Mouse (Mus musculus) forebrain, embryonic 16.5 days (tissue): Measurements from ENCODE around the gene Man1a2. TPM values are rescaled to one million over a fixed set of nuclear protein-coding genes. Genes with fewer than 3 reads are reported as not detected.

Experiments
- ATAC-seq: fragments of 200-750 bp; cut with Nextera tagmentation; 2 replicates; pipeline ENCODE4 v1.8.0; 2017; ENCODE audit warnings: mild to moderate bottlenecking, moderate library complexity
- H3K27ac ChIP-seq: fragments of 300-500 bp; sonication (generic); 2 replicates; pipeline ENCODE4 v1.5.1; 2014; ENCODE audit warnings: low read length, control low read depth
- H3K27me3 ChIP-seq: fragments of 300-500 bp; sonication (generic); replicated peaks from 2 replicates; pipeline ENCODE4 v1.6.1; 2014; ENCODE audit warnings: low read length; ENCODE audit not compliant: control insufficient read depth, insufficient read depth
- H3K36me3 ChIP-seq: fragments of 300-500 bp; sonication (generic); 2 replicates; pipeline ENCODE4 v1.6.1; 2014; ENCODE audit not compliant: control insufficient read depth, insufficient read depth
- H3K4me1 ChIP-seq: fragments of 300-500 bp; sonication (generic); replicated peaks from 2 replicates; pipeline ENCODE4 v1.6.1; 2014; ENCODE audit warnings: low read length; ENCODE audit not compliant: control insufficient read depth, insufficient read depth
- H3K4me2 ChIP-seq: fragments of 300-500 bp; sonication (generic); 2 replicates; pipeline ENCODE4 v1.6.1; 2014; ENCODE audit warnings: mild to moderate bottlenecking, low read length, control low read depth
- H3K4me3 ChIP-seq: fragments of 300-500 bp; sonication (generic); replicated peaks from 2 replicates; pipeline ENCODE4 v1.5.1; 2014; ENCODE audit warnings: mild to moderate bottlenecking, low read length, control low read depth
- H3K9ac ChIP-seq: fragments of 300-500 bp; sonication (generic); replicated peaks from 2 replicates; pipeline ENCODE4 v1.6.1; 2014; ENCODE audit warnings: low read depth, low read length, control low read depth
- H3K9me3 ChIP-seq: fragments of 300-500 bp; sonication (generic); 2 replicates; pipeline ENCODE4 v1.6.1; 2016; ENCODE audit warnings: low read length; ENCODE audit not compliant: control insufficient read depth
- WGBS: fragments of 180-500 bp; shearing (Covaris S2); extraction: QIAGEN DNeasy Blood & Tissue Kit; methylation state at CpG from one replicate; pipeline ENCODE4 v1.1.7; 2014; 5-methylcytosine and 5-hydroxymethylcytosine counted together
- polyA plus RNA-seq: library from polyadenylated mRNA; unstranded; fragments of >200 nt; fragmentation: Nextera tagmentation; extraction: Ambion mirVana; gene quantifications from 2 replicates; pipeline ENCODE4 v1.2.1, GENCODE M21; 2015

The Man1a2 gene
- polyA plus RNA-seq, 1 experiment from 2014 or later: 32.8 TPM

DNA sequence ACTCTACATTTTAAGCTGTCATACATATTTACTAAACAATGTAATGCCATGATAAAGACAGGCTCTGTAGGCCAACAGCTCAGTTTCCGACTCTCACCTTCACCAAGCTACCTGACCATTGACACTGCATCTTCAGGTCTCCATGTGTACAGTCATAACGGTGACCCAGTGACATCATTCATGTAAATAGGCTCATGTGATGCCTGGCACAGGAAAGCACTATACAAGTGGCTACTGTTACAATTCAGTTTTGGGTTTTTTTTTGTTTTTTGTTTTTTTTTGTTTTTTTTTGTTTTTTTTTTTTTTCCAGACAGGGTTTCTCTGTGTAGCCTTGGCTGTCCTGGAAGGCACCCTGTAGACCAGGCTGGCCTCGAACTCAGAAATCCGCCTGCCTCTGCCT is 94.2 kb downstream of the Man1a2 start:
- Histone ChIP-seq H3K4me3 (no peak overlapping the region), H3K27ac (no peak overlapping the region), H3K9ac (no peak overlapping the region), H3K4me2 (no peak overlapping the region), H3K4me1 (no peaks in the 10 kb centered on the region), H3K36me3 (no peaks in the 10 kb centered on the region), H3K9me3 (no peaks in the 10 kb centered on the region), H3K27me3 (no peaks in the 10 kb centered on the region)
- 96% methylated on average over 4 of the region's 4 CpGs for WGBS
- no peak for ATAC-seq

DNA sequence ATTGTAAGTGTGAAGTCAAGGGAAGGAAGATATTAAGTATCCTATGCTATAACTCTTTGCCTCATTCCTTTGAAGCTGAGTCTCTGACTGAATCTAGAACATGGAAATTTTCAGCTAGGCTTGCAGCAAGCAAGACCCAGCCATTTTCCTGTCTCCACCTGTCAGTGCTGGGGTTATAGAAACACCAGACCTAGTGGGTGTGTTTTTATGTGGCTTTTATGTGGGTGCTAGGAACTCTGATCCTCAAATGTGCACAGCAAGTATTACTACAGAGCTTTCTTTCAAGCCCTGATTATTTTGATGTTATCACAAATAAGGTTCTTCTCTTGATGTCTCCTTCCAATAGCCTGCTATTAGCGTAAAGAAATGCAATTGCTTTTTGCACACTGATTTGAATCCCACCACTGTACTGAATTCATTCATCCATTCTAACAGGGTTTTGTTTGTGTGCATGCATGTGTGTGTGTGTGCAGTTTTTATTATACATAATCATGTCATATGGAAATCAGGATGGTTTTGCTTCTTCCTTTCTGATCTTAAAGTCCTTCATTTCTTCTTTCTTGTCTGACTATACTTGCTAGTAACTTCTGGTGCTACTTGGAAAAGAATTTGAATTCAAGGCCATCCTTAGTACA is 102.5 kb downstream of the Man1a2 start:
- Histone ChIP-seq H3K27ac (no peak overlapping the region), H3K4me1 (no peaks in the 10 kb centered on the region), H3K4me3 (no peak overlapping the region), H3K36me3 (peaks cover 2% of the 10 kb centered on the region; the same call in 1 of the 2 replicates), H3K9ac (no peak overlapping the region), H3K27me3 (no peaks in the 10 kb centered on the region), H3K4me2 (no peak overlapping the region), H3K9me3 (no peaks in the 10 kb centered on the region)
- no peak for ATAC-seq
- WGBS: 53% methylated on average over 1 of the region's 1 CpGs

DNA sequence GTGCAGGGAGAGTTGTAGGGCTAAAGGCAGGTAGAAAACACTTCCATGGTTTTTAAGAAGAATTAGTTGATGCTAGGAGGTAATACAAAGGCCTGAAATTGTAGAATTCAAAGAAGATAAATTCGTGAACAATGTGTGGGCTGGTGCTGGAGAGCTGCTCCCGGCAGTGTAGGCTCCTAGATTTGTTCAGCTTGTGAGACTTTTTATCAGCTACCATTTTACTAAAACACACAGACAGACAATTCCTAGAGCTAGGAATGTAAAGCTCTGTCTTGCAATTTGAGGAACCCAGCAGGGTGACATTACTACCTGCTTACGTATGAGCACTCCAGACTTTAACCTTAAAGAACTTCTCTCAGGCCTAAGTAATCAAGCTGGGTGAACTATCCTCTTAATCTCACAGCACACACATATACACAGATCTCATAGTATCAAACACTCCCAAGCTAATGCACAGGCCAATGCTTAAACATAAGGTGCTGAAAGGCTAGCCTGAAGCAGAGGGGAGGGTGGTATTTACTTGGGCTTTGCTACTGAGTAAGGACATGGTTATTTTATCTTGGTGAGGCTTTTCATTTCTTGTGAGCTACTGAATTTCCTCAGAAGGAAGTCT is 112.6 kb downstream of the Man1a2 start:
- 75% methylated on average over 3 of the region's 3 CpGs for WGBS
- no peak overlapping the region for H3K4me3 ChIP-seq
- H3K9ac ChIP-seq: no peak overlapping the region

DNA sequence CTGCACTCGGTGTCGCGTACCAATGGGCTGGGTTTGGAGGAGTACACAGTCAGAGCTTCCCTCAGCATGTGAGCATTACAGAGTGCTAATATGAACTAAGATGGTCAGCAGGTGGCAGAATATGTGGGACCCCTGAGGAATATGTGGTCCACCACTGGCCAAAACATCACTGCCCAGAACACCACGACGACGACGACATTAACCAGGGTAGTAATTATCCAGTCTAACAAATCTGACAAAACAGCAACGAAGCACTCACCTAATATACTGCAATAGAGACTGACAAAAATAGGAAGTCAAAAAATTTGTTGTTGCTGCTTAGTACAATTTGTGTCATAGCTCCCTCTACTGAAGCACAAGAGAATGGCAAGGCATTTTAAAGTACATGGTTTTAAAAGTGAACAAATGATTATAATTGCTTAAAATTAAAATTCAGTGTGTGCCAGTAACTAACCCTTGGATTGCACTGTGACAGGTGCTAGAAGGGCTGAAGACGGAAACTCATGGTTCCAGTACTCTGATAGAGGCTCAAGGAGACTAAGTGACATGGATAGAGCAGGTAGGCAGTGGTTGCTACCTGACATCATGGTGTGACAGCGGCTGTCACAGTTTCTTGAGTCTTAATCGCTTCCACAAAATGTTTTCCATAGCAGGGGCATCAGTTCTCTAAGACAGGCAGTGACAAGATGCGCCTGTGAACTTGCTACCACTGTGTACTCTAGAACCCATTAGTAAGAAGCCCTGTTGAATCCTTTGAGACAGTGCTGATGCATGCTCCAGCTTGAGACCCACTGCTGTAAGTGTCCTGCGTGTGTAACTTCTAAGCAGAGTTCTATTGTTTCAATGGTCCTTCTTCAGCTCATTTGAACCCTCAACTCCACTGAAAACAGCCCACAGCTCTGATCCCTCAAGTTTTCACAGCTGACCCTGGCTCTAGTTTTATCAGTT is 116.6 kb downstream of the Man1a2 start:
- WGBS: 87% methylated on average over 13 of the region's 13 CpGs
- Histone ChIP-seq H3K9me3 (no peaks in the 10 kb centered on the region), H3K4me3 (no peak overlapping the region), H3K4me2 (no peak overlapping the region), H3K36me3 (no peaks in the 10 kb centered on the region), H3K27ac (no peak overlapping the region), H3K9ac (no peak overlapping the region), H3K4me1 (no peaks in the 10 kb centered on the region), H3K27me3 (no peaks in the 10 kb centered on the region)
- peak; percentile 47 for ATAC-seq

More for the DNA sequence above, 112.6 kb downstream of the Man1a2 start:
- Histone ChIP-seq H3K4me1 (no peaks in the 10 kb centered on the region), H3K27me3 (no peaks in the 10 kb centered on the region), H3K36me3 (no peaks in the 10 kb centered on the region), H3K27ac (no peak overlapping the region), H3K9me3 (no peaks in the 10 kb centered on the region), H3K4me2 (no peak overlapping the region)
- no peak for ATAC-seq

DNA sequence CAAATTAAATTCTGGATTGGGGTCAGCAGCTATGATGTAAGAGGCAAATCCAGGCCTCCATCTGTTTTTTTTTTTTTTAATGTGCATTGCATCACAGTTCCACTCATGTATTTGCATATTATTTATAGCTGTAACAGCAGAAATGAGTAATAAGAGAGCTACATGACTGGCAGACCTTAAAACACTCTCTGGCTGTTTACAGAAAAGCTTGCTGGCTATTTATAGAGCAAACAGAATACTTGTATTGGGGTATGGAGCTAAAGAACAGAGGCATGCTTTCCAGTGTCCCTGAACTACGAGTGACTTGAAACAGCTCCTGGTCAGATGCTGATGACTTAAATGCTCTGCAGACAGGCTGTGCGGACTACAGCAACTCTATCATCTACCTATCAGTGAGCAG is 121.7 kb downstream of the Man1a2 start:
- H3K27me3 ChIP-seq: no peaks in the 10 kb centered on the region
- 91% methylated on average over 2 of the region's 2 CpGs for WGBS
- H3K9me3 ChIP-seq: no peaks in the 10 kb centered on the region
- no peak overlapping the region for H3K4me3 ChIP-seq
- H3K4me1 ChIP-seq: no peaks in the 10 kb centered on the region
- no peak for ATAC-seq
- no peak overlapping the region for H3K9ac ChIP-seq
- H3K27ac ChIP-seq: no peak overlapping the region
- H3K4me2 ChIP-seq: no peak overlapping the region
- H3K36me3 ChIP-seq: no peaks in the 10 kb centered on the region

DNA sequence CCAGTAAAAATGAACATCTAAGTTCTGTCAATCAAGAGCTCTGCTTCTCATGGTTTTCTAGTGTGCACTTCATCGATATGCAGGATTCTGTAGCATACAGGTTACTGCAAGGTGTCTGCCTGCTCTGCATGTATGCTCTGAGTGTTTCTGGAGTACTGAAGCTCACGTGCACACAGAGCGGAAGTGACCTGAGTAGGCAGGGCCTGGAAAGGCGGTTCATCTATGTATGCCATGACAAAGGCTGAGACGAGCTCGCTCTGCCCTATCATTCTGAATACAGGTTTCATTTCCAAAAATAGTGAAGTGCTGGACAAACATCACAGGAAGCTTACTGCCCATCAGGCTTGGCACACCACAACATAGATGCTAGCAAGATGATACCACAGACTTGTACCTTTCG is 122.8 kb downstream of the Man1a2 start:
- WGBS: 95% methylated on average over 7 of the region's 7 CpGs
- ATAC-seq: no peak
- H3K27ac ChIP-seq: no peak overlapping the region

DNA sequence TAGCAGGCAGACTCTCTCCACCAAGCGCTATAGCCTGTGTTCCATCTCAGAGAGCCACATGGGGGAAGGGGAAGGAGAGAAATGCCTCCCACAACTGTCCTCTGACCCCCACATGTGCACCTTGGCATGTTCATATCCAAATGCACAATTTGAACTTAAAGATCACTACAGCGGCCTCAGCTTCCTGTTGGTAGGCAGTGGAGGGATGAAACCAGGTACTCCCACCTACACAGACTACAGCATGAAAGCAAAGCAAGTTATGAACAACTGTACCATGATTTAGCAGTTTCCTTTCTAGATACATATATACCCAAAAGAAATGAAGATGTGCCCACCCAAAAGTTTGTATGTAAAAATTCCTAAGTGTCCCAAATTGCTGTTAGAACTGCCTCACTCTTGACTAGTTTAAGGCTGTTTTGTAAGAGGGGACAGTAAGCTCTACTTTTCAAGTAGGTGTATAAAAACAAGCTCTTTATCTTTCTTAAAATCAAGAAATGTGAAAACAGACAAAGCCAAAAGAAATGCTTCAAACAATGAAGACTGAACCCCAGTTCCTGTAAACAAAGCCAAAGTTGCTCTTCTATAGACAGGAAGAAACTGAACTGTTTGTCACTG is 123.6 kb downstream of the Man1a2 start:
- no peak overlapping the region for H3K9ac ChIP-seq
- WGBS: 94% methylated on average over 2 of the region's 2 CpGs
- no peaks in the 10 kb centered on the region for H3K9me3 ChIP-seq
- no peaks in the 10 kb centered on the region for H3K27me3 ChIP-seq
- H3K36me3 ChIP-seq: no peaks in the 10 kb centered on the region
- no peaks in the 10 kb centered on the region for H3K4me1 ChIP-seq
- no peak overlapping the region for H3K4me3 ChIP-seq
- no peak overlapping the region for H3K27ac ChIP-seq
- H3K4me2 ChIP-seq: no peak overlapping the region
- no peak for ATAC-seq

More for the DNA sequence above, 122.8 kb downstream of the Man1a2 start:
- Histone ChIP-seq H3K9ac (no peak overlapping the region), H3K36me3 (no peaks in the 10 kb centered on the region), H3K4me1 (no peaks in the 10 kb centered on the region), H3K27me3 (no peaks in the 10 kb centered on the region), H3K9me3 (no peaks in the 10 kb centered on the region), H3K4me3 (no peak overlapping the region), H3K4me2 (no peak overlapping the region)

DNA sequence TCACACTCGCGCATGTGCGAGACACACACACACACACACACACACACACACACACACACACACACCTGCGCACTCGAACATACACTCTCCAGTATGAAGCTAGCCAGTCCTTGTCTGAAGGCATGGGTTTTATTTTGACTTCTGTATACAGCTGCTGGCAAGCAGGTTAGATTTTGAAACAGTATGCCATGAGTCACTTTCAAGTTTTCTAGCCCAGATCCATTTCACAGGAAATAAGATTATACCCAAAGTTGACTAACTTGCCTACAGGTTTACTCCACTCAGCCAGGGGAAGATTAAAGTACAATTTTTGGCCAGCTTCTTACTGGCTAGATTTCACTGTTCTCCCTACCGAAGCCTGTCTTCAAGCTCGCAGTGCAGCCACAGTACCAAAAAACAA is 125.9 kb downstream of the Man1a2 start:
- no peaks in the 10 kb centered on the region for H3K9me3 ChIP-seq
- no peak overlapping the region for H3K4me2 ChIP-seq
- H3K27me3 ChIP-seq: no peaks in the 10 kb centered on the region
- H3K9ac ChIP-seq: no peak overlapping the region
- 93% methylated on average over 7 of the region's 7 CpGs for WGBS
- no peak overlapping the region for H3K27ac ChIP-seq
- no peaks in the 10 kb centered on the region for H3K36me3 ChIP-seq
- no peak overlapping the region for H3K4me3 ChIP-seq
- no peaks in the 10 kb centered on the region for H3K4me1 ChIP-seq
- ATAC-seq: no peak

DNA sequence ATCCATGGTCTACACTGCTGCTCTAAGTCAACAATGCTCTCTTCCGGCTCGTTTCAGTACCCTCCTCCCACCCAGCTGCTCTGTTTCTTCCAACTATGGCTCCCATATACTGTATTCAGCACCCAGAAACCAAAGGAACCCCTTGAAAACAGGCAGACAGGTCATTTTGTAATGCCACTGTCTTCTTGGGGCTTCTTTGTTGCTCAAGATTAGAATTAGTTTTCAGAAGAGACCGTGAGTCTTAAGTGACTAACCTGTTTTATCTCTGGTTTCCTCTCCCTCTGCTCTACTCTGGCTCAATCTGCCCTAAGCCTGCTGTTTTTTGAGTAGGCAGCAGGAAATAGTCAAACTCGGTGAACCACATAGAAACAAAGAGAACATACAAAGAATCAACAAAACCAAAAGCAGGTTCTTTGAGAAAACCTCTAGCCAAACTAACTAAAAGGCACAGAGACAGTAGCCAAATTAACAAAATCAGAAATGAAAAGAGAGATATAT is 127.0 kb downstream of the Man1a2 start:
- WGBS: 78% methylated on average over 4 of the region's 4 CpGs
- H3K9ac ChIP-seq: no peak overlapping the region

More for the DNA sequence above, 127.0 kb downstream of the Man1a2 start:
- no peaks in the 10 kb centered on the region for H3K36me3 ChIP-seq
- no peak overlapping the region for H3K4me3 ChIP-seq
- no peaks in the 10 kb centered on the region for H3K4me1 ChIP-seq
- no peak overlapping the region for H3K27ac ChIP-seq
- H3K27me3 ChIP-seq: no peaks in the 10 kb centered on the region
- no peak for ATAC-seq
- no peaks in the 10 kb centered on the region for H3K9me3 ChIP-seq
- H3K4me2 ChIP-seq: no peak overlapping the region
